In the genomic region with DNA sequence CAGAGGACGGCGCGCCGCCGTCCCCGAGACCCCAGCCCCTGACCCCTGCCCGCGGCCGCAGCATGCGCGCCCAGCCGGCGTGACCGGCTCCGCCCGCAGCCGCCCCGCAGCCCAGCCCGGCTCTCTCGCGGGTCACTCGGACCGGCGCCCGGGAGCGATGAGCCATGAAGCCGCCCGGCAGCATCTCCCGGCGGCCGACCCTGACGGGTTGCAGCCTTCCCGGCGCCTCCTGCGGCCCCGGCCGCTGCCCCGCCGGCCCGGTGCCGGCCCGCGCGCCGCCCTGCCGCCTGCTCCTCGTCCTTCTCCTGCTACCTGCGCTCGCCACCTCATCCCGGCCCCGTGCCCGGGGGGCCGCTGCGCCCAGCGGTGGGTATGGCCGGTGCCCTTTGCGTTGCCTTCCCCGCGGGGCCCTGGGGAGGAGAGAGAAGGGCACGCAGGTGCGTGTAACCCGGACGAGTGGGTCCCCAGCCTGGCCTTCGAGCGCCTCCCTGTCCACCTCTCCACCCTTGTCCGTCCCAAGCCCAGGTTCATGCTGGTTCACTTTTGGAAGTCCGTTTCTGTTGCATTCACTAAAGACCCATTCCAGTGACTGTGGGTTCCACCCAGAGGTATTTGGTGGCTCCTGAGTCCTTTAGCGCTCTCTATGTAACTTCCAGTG, we compare ENCODE assay signal across 8 mouse cellular contexts. TPM values are rescaled to one million over a fixed set of nuclear protein-coding genes. Genes with fewer than 3 reads are reported as not detected.
DNase-seq lines count a peak whose midpoint lies in the region; ATAC-seq and TF ChIP-seq lines count a peak whose summit lies in the region.

No protein-coding gene starts in this region.

- H3K4me2 ChIP-seq in embryonic facial prominence, embryonic 11.5 days (ENCODE audit: low read depth, low read length): peak overlapping the region; percentile 99
- H3K4me2 ChIP-seq in hindbrain, embryonic 13.5 days: peak overlapping the region; percentile 90
- peak overlapping the region; percentile 48 for H3K4me2 ChIP-seq in liver, embryonic 16.5 days (ENCODE audit: low read depth, low read length)

- ATAC-seq in embryonic facial prominence, embryonic 11.5 days (replicated peaks; ENCODE audit: insufficient number of reproducible peaks, low FRiP score, low TSS enrichment, low read depth): peak; percentile 64
- peak; percentile 78 for ATAC-seq in hindbrain, embryonic 13.5 days (ENCODE audit: low FRiP score)
- no peak for ATAC-seq in liver, embryonic 16.5 days (ENCODE audit: low read depth)

- peak overlapping the region; percentile 91 for H3K27ac ChIP-seq in left cerebral cortex, adult 2 months
- H3K27ac ChIP-seq in embryonic facial prominence, embryonic 11.5 days (replicated peaks; ENCODE audit: low read depth, low read length): no peak overlapping the region
- peak overlapping the region; percentile 85 for H3K27ac ChIP-seq in hindbrain, embryonic 13.5 days
- H3K27ac ChIP-seq in liver, embryonic 16.5 days (ENCODE audit: low read length): no peak overlapping the region

- intact Hi-C loops in left cerebral cortex, adult 2 months (cut with DNase I): loop anchor here (2.0 to 5.0 kb wide), 3 partner anchors 33 to 269 kb away; a partner anchor contains a TSS

- H3K27me3 ChIP-seq in embryonic facial prominence, embryonic 11.5 days (ENCODE audit: control insufficient read depth, insufficient read depth, low read length): no peaks in the 10 kb centered on the region; the same call in 1 of the 2 replicates
- no peaks in the 10 kb centered on the region for H3K27me3 ChIP-seq in hindbrain, embryonic 13.5 days
- peaks cover 29% of the 10 kb centered on the region for H3K27me3 ChIP-seq in liver, embryonic 16.5 days (ENCODE audit: control insufficient read depth, insufficient read depth, low read depth, low read length)

- H3K4me3 ChIP-seq in left cerebral cortex, adult 2 months: peak overlapping the region; percentile 82
- H3K4me3 ChIP-seq in embryonic facial prominence, embryonic 11.5 days (ENCODE audit: low read depth, low read length): peak overlapping the region; percentile 83
- peak overlapping the region; percentile 81 for H3K4me3 ChIP-seq in hindbrain, embryonic 13.5 days
- peak overlapping the region; percentile 48 for H3K4me3 ChIP-seq in liver, embryonic 16.5 days (ENCODE audit: low read depth, low read length)

- peak overlapping the region; percentile 82 for H3K9ac ChIP-seq in embryonic facial prominence, embryonic 11.5 days (replicated peaks; ENCODE audit: low read length)
- H3K9ac ChIP-seq in hindbrain, embryonic 13.5 days: peak overlapping the region; percentile 93
- no peak overlapping the region for H3K9ac ChIP-seq in liver, embryonic 16.5 days (ENCODE audit: low read depth, low read length)

- H3K4me1 ChIP-seq in embryonic facial prominence, embryonic 11.5 days (ENCODE audit: control insufficient read depth, insufficient read depth, low read length): no peaks in the 10 kb centered on the region
- H3K4me1 ChIP-seq in hindbrain, embryonic 13.5 days (replicated peaks): peaks cover 14% of the 10 kb centered on the region; the same call in 1 of the 2 replicates
- no peaks in the 10 kb centered on the region for H3K4me1 ChIP-seq in liver, embryonic 16.5 days (ENCODE audit: control insufficient read depth, low read depth, low read length)

- H3K36me3 ChIP-seq in embryonic facial prominence, embryonic 11.5 days (replicated peaks; ENCODE audit: control insufficient read depth, insufficient read depth, low read depth, low read length): no peaks in the 10 kb centered on the region
- no peaks in the 10 kb centered on the region for H3K36me3 ChIP-seq in hindbrain, embryonic 13.5 days
- no peaks in the 10 kb centered on the region for H3K36me3 ChIP-seq in liver, embryonic 16.5 days (ENCODE audit: control insufficient read depth, insufficient read depth)

- no peak for TF ChIP-seq CTCF in left cerebral cortex, adult 2 months (IDR thresholded peaks at IDR 0.05)

- 1% methylated on average over 30 of the region's 68 CpGs for WGBS in embryonic facial prominence, embryonic 11.5 days
- under 1% methylated on average over 62 of the region's 68 CpGs for WGBS in hindbrain, embryonic 13.5 days
- 2% methylated on average over 40 of the region's 68 CpGs for WGBS in liver, embryonic 16.5 days (ENCODE audit: insufficient replicate concordance)

- H3K9me3 ChIP-seq in embryonic facial prominence, embryonic 11.5 days (replicated peaks; ENCODE audit: control insufficient read depth, low read length): no peaks in the 10 kb centered on the region
- no peaks in the 10 kb centered on the region for H3K9me3 ChIP-seq in hindbrain, embryonic 13.5 days
- H3K9me3 ChIP-seq in liver, embryonic 16.5 days (replicated peaks; ENCODE audit: control insufficient read depth, low read length): no peaks in the 10 kb centered on the region

- DNase-seq in left cerebral cortex, adult 2 months (ENCODE audit: extremely low spot score in 1 of 2, low spot score in 2 of 2): peak; percentile 36 to 40
- DNase-seq in left cerebral cortex, adult 11 months (ENCODE audit: low spot score): no peak
- DNase-seq in adrenal gland, postnatal 14 days: peak; percentile 49
- DNase-seq in embryonic facial prominence, embryonic 11.5 days (ENCODE audit: low spot score): peak; percentile 6
- DNase-seq in testis, postnatal 10 days (ENCODE audit: low spot score): peak; percentile 50
- DNase-seq in urinary bladder, postnatal 25 days (ENCODE audit: low spot score): no peak

RNA-seq across cellular contexts. Expression of a gene that starts 0.5 kb away (rescaled TPM):
- 100 to 1,000 TPM; 146 to 155 TPM for total RNA-seq in left cerebral cortex, adult 2 months (2021)
- total RNA-seq in adrenal gland, postnatal 14 days (2021): 11.5 and 13.4 TPM in 2 replicates
- polyA plus RNA-seq in embryonic facial prominence, embryonic 11.5 days (2014; fragmentation: Nextera tagmentation; extraction: Ambion mirVana): 5.9 and 7.6 TPM in 2 replicates
- polyA plus RNA-seq in hindbrain, embryonic 13.5 days (2015; fragmentation: Nextera tagmentation; extraction: Ambion mirVana): 12.0 and 13.3 TPM in 2 replicates
- 0.39 and 0.91 TPM in 2 replicates for polyA plus RNA-seq in liver, embryonic 16.5 days (2015; fragmentation: Nextera tagmentation; extraction: Ambion mirVana)

Comparison
In these comparisons a context has a peak if more than half of its experiments do, and no peak if none do; other contexts are left out.
1. DNase-seq: peak in left cerebral cortex, adult 2 months (2 of 2), adrenal gland, postnatal 14 days (single experiment), embryonic facial prominence, embryonic 11.5 days (single experiment) and testis, postnatal 10 days (single experiment); none in left cerebral cortex, adult 11 months (single experiment) and urinary bladder, postnatal 25 days (single experiment).
2. H3K27ac ChIP-seq: peak in left cerebral cortex, adult 2 months (single experiment) and hindbrain, embryonic 13.5 days (single experiment); none in embryonic facial prominence, embryonic 11.5 days (single experiment) and liver, embryonic 16.5 days (single experiment).
3. H3K4me2 ChIP-seq: peak in every context shown above with its lines; median percentile 99 in embryonic facial prominence, embryonic 11.5 days; 90 in hindbrain, embryonic 13.5 days; 48 in liver, embryonic 16.5 days.
4. Peak in every context shown above with its lines, with median percentiles within 50 percentile points of each other: H3K4me3 ChIP-seq.